Mouse (Mus musculus) thymus, adult 2 months (tissue): ENCODE data around the gene Lrp10.

Source experiments
- CTCF ChIP-seq: fragments of 200-500 bp; IDR thresholded peaks from 2 replicates; pipeline ENCODE4 v1.5.1; 2012; ENCODE audit warnings: mild to moderate bottlenecking, control low read depth, low read length, moderate library complexity, borderline replicate concordance; ENCODE audit not compliant: control insufficient read depth, poor library complexity, insufficient read depth; ENCODE audit errors: extremely low read depth
- POLR2A ChIP-seq: fragments of 200-500 bp; IDR thresholded peaks from 2 replicates; pipeline ENCODE4 v1.6.1; 2012; ENCODE audit warnings: mild to moderate bottlenecking, low read length, control low read depth, moderate library complexity; ENCODE audit not compliant: control insufficient read depth, poor library complexity, insufficient read depth; ENCODE audit errors: extremely low read depth

GRCm38 (mm10) chr14:54471467-54471866 lies 7.5 kb downstream of the Lrp10 start:
- TF ChIP-seq CTCF (no peak), POLR2A (no peak)
